Mouse (Mus musculus): ENCODE measurements at regions not wholly inside any gene's neighbourhood (a gene's known extent, or its start where the extent isn't known, plus 50 kb on each side); places are given as distances from the start of the nearest gene placed in this dataset.
"Not testable (repeated sequence)": the region's sequence is repeated elsewhere in the genome, so short reads cannot be mapped to it uniquely, and the experiment has no call there.

- Histone ChIP-seq H3K4me3 (no peak overlapping the region), H3K4me2 (no peak overlapping the region), H3K9ac (no peak overlapping the region), H3K9me3 (no peaks in the 10 kb centered on the region), H3K27me3 (no peaks in the 10 kb centered on the region), H3K36me3 (no peaks in the 10 kb centered on the region), H3K4me1 (replicated peaks) (no peaks in the 10 kb centered on the region), H3K27ac (replicated peaks) (no peak overlapping the region)
- ATAC-seq (ENCODE audit: low read depth): no peak
- WGBS: 61% methylated on average over 9 of the region's 11 CpGs
These were observed 80.0 kb downstream of the Nfkbiz start for GRCm38 (mm10) chr16:55758707-55759067.

GRCm38 (mm10) chr16:55757952-55758706, 80.6 kb downstream of the Nfkbiz start:
- Histone ChIP-seq H3K4me1 (replicated peaks) (no peaks in the 10 kb centered on the region), H3K9me3 (no peaks in the 10 kb centered on the region), H3K4me2 (no peak overlapping the region), H3K9ac (no peak overlapping the region), H3K4me3 (no peak overlapping the region), H3K27ac (replicated peaks) (no peak overlapping the region), H3K27me3 (no peaks in the 10 kb centered on the region), H3K36me3 (no peaks in the 10 kb centered on the region)
- 44% methylated on average over 5 of the region's 5 CpGs for WGBS
- ATAC-seq (ENCODE audit: low read depth): no peak

- not testable (repeated sequence) for H3K4me3 ChIP-seq; H3K27me3 ChIP-seq; H3K36me3 ChIP-seq; H3K9me3 ChIP-seq; H3K4me2 ChIP-seq; ATAC-seq (ENCODE audit: low read depth); H3K4me1 ChIP-seq (replicated peaks); H3K27ac ChIP-seq (replicated peaks); H3K9ac ChIP-seq
- 95% methylated on average over 3 of the region's 3 CpGs for WGBS
These were observed 81.3 kb downstream of the Nfkbiz start for GRCm38 (mm10) chr16:55757422-55757815.

GRCm38 (mm10) chr16:55756764-55757421, 81.8 kb downstream of the Nfkbiz start:
- H3K9me3 ChIP-seq: no peaks in the 10 kb centered on the region
- no peaks in the 10 kb centered on the region for H3K4me1 ChIP-seq (replicated peaks)
- no peaks in the 10 kb centered on the region for H3K36me3 ChIP-seq
- H3K27me3 ChIP-seq: no peaks in the 10 kb centered on the region
- H3K9ac ChIP-seq: no peak overlapping the region
- no peak for ATAC-seq (ENCODE audit: low read depth)
- WGBS: 90% methylated on average over 15 of the region's 15 CpGs
- no peak overlapping the region for H3K4me2 ChIP-seq
- H3K4me3 ChIP-seq: no peak overlapping the region
- no peak overlapping the region for H3K27ac ChIP-seq (replicated peaks)

- H3K9me3 ChIP-seq: no peaks in the 10 kb centered on the region
- H3K36me3 ChIP-seq: no peaks in the 10 kb centered on the region
- H3K27ac ChIP-seq (replicated peaks): no peak overlapping the region
- ATAC-seq (ENCODE audit: low read depth): no peak
- no peaks in the 10 kb centered on the region for H3K4me1 ChIP-seq (replicated peaks)
- no peak overlapping the region for H3K9ac ChIP-seq
- no peak overlapping the region for H3K4me3 ChIP-seq
- 77% methylated on average over 6 of the region's 6 CpGs for WGBS
- no peaks in the 10 kb centered on the region for H3K27me3 ChIP-seq
- H3K4me2 ChIP-seq: no peak overlapping the region
These were observed 83.3 kb downstream of the Nfkbiz start for GRCm38 (mm10) chr16:55755309-55755832.

- 88% methylated on average over 14 of the region's 14 CpGs for WGBS
- no peaks in the 10 kb centered on the region for H3K27me3 ChIP-seq
- no peak for ATAC-seq (ENCODE audit: low read depth)
- H3K27ac ChIP-seq (replicated peaks): no peak overlapping the region
- no peaks in the 10 kb centered on the region for H3K9me3 ChIP-seq
- H3K36me3 ChIP-seq: no peaks in the 10 kb centered on the region
- no peak overlapping the region for H3K4me3 ChIP-seq
- no peaks in the 10 kb centered on the region for H3K4me1 ChIP-seq (replicated peaks)
- no peak overlapping the region for H3K9ac ChIP-seq
- H3K4me2 ChIP-seq: no peak overlapping the region
These were observed 84.5 kb downstream of the Nfkbiz start for GRCm38 (mm10) chr16:55754092-55754763.

- Histone ChIP-seq H3K27ac (replicated peaks) (no peak overlapping the region), H3K4me1 (replicated peaks) (no peaks in the 10 kb centered on the region), H3K27me3 (no peaks in the 10 kb centered on the region), H3K9ac (no peak overlapping the region), H3K4me3 (no peak overlapping the region), H3K4me2 (no peak overlapping the region), H3K9me3 (no peaks in the 10 kb centered on the region), H3K36me3 (no peaks in the 10 kb centered on the region)
- ATAC-seq (ENCODE audit: low read depth): no peak
- 86% methylated on average over 4 of the region's 4 CpGs for WGBS
These were observed 85.3 kb downstream of the Nfkbiz start for GRCm38 (mm10) chr16:55753380-55753779.

- no peaks in the 10 kb centered on the region for H3K27me3 ChIP-seq
- WGBS: 85% methylated on average over 2 of the region's 2 CpGs
- H3K36me3 ChIP-seq: no peaks in the 10 kb centered on the region
- H3K4me2 ChIP-seq: no peak overlapping the region
- no peaks in the 10 kb centered on the region for H3K4me1 ChIP-seq (replicated peaks)
- H3K4me3 ChIP-seq: no peak overlapping the region
- H3K9me3 ChIP-seq: no peaks in the 10 kb centered on the region
- no peak overlapping the region for H3K27ac ChIP-seq (replicated peaks)
- ATAC-seq (ENCODE audit: low read depth): no peak
- no peak overlapping the region for H3K9ac ChIP-seq
These were observed 91.4 kb downstream of the Nfkbiz start for GRCm38 (mm10) chr16:55747250-55747649.

- no peak overlapping the region for H3K27ac ChIP-seq (replicated peaks)
- no peak overlapping the region for H3K9ac ChIP-seq
- H3K4me3 ChIP-seq: no peak overlapping the region
- no peaks in the 10 kb centered on the region for H3K36me3 ChIP-seq
- H3K4me1 ChIP-seq (replicated peaks): no peaks in the 10 kb centered on the region
- no peak overlapping the region for H3K4me2 ChIP-seq
- H3K27me3 ChIP-seq: no peaks in the 10 kb centered on the region
- 59% methylated on average over 3 of the region's 3 CpGs for WGBS
- no peak for ATAC-seq (ENCODE audit: low read depth)
- no peaks in the 10 kb centered on the region for H3K9me3 ChIP-seq
These were observed 92.5 kb downstream of the Nfkbiz start for GRCm38 (mm10) chr16:55746159-55746558.

- no peaks in the 10 kb centered on the region for H3K27me3 ChIP-seq
- 81% methylated on average over 3 of the region's 3 CpGs for WGBS
- H3K4me2 ChIP-seq: no peak overlapping the region
- H3K9me3 ChIP-seq: no peaks in the 10 kb centered on the region
- H3K9ac ChIP-seq: no peak overlapping the region
- H3K4me1 ChIP-seq (replicated peaks): no peaks in the 10 kb centered on the region
- no peak overlapping the region for H3K27ac ChIP-seq (replicated peaks)
- ATAC-seq (ENCODE audit: low read depth): no peak
- no peak overlapping the region for H3K4me3 ChIP-seq
- H3K36me3 ChIP-seq: no peaks in the 10 kb centered on the region
These were observed 93.6 kb downstream of the Nfkbiz start for GRCm38 (mm10) chr16:55745094-55745493.

GRCm38 (mm10) chr16:55741099-55741863, 97.4 kb downstream of the Nfkbiz start:
- Histone ChIP-seq H3K36me3 (no peaks in the 10 kb centered on the region), H3K9me3 (no peaks in the 10 kb centered on the region), H3K4me2 (no peak overlapping the region), H3K27ac (replicated peaks) (no peak overlapping the region), H3K27me3 (no peaks in the 10 kb centered on the region), H3K9ac (no peak overlapping the region), H3K4me3 (no peak overlapping the region), H3K4me1 (replicated peaks) (no peaks in the 10 kb centered on the region)
- ATAC-seq (ENCODE audit: low read depth): no peak
- 94% methylated on average over 2 of the region's 2 CpGs for WGBS

- Histone ChIP-seq H3K4me2 (no peak overlapping the region), H3K27ac (replicated peaks) (no peak overlapping the region), H3K4me3 (no peak overlapping the region), H3K27me3 (no peaks in the 10 kb centered on the region), H3K9me3 (no peaks in the 10 kb centered on the region), H3K36me3 (no peaks in the 10 kb centered on the region), H3K4me1 (replicated peaks) (no peaks in the 10 kb centered on the region), H3K9ac (no peak overlapping the region)
- ATAC-seq (ENCODE audit: low read depth): no peak
- 95% methylated on average over 4 of the region's 4 CpGs for WGBS
These were observed 100.0 kb downstream of the Nfkbiz start for GRCm38 (mm10) chr16:55738741-55739140.

Data from neural tube, embryonic 13.5 days (tissue).